Mouse (Mus musculus) thymus, adult 2 months (tissue): Measurements from ENCODE around the gene Stx6. TPM values are rescaled to one million over a fixed set of nuclear protein-coding genes. Genes with fewer than 3 reads are reported as not detected.

Source experiments
- DNase-seq: peaks from one replicate; pipeline ENCODE4 v3.0.0; 2021
- H3K27ac ChIP-seq: fragments of 200-500 bp; 2 replicates; pipeline ENCODE4 v1.5.1; 2012; ENCODE audit warnings: low read length, control low read depth; ENCODE audit not compliant: control insufficient read depth, insufficient read depth
- H3K27me3 ChIP-seq: fragments of 200-500 bp; 2 replicates; pipeline ENCODE4 v1.6.1; 2012; ENCODE audit warnings: mild to moderate bottlenecking, low read length, moderate library complexity, mixed read lengths; ENCODE audit not compliant: control insufficient read depth, insufficient read depth
- H3K36me3 ChIP-seq: fragments of 200-500 bp; 2 replicates; pipeline ENCODE4 v1.6.1; 2012; ENCODE audit warnings: mild to moderate bottlenecking, low read length, moderate library complexity; ENCODE audit not compliant: control insufficient read depth, insufficient read depth
- H3K4me1 ChIP-seq: fragments of 200-500 bp; replicated peaks from 2 replicates; pipeline ENCODE4 v1.6.1; 2012; ENCODE audit warnings: low read length; ENCODE audit not compliant: control insufficient read depth, insufficient read depth
- H3K4me3 ChIP-seq: fragments of 200-500 bp; 2 replicates; pipeline ENCODE4 v1.5.1; 2012; ENCODE audit warnings: mild to moderate bottlenecking, low read length, control low read depth, moderate library complexity; ENCODE audit not compliant: control insufficient read depth, insufficient read depth
- CTCF ChIP-seq: fragments of 200-500 bp; IDR thresholded peaks from 2 replicates; pipeline ENCODE4 v1.5.1; 2012; ENCODE audit warnings: mild to moderate bottlenecking, control low read depth, low read length, moderate library complexity, borderline replicate concordance; ENCODE audit not compliant: control insufficient read depth, poor library complexity, insufficient read depth; ENCODE audit errors: extremely low read depth
- POLR2A ChIP-seq: fragments of 200-500 bp; IDR thresholded peaks from 2 replicates; pipeline ENCODE4 v1.6.1; 2012; ENCODE audit warnings: mild to moderate bottlenecking, low read length, control low read depth, moderate library complexity; ENCODE audit not compliant: control insufficient read depth, poor library complexity, insufficient read depth; ENCODE audit errors: extremely low read depth
- WGBS: fragments of 180-500 bp; shearing (Covaris S2); methylation state at CpG from one replicate; pipeline ENCODE4 v1.1.7; 2018; 5-methylcytosine and 5-hydroxymethylcytosine counted together
- polyA plus RNA-seq: library from polyadenylated mRNA; depleted of rRNA; stranded (reverse); fragments of >200 nt; gene quantifications from 2 replicates; pipeline ENCODE4 v1.2.3, GENCODE M21; 2012

Gene Stx6
- polyA plus RNA-seq, 1 experiment, result 232 TPM

- Histone ChIP-seq H3K4me3 (no peak overlapping the region), H3K27ac (no peak overlapping the region), H3K27me3 (no peaks in the 10 kb centered on the region), H3K4me1 (peaks cover 17% of the 10 kb centered on the region), H3K36me3 (no peaks in the 10 kb centered on the region)
- DNase-seq, result no peak
- WGBS, result 94% methylated on average over 5 of the region's 5 CpGs
- TF ChIP-seq POLR2A (no peak), CTCF (no peak)
Measured at GRCm38 (mm10) chr1:155238126-155238525, 79.6 kb downstream of the Stx6 start.

- DNase-seq, result no peak
- WGBS, result 93% methylated on average over 4 of the region's 4 CpGs
- TF ChIP-seq POLR2A, result no peak
- no peak for TF ChIP-seq CTCF
- peaks cover 10% of the 10 kb centered on the region for H3K4me1 ChIP-seq
- H3K36me3 ChIP-seq, result no peaks in the 10 kb centered on the region
- H3K4me3 ChIP-seq, result no peak overlapping the region
- peaks cover 4% of the 10 kb centered on the region for H3K27me3 ChIP-seq
- no peak overlapping the region for H3K27ac ChIP-seq
Measured at GRCm38 (mm10) chr1:155239169-155239568, 80.7 kb downstream of the Stx6 start.

GRCm38 (mm10) chr1:155239962-155240717, 81.6 kb downstream of the Stx6 start:
- 91% methylated on average over 6 of the region's 6 CpGs for WGBS
- Histone ChIP-seq H3K27ac (no peak overlapping the region), H3K4me1 (peaks cover 11% of the 10 kb centered on the region), H3K27me3 (peaks cover 8% of the 10 kb centered on the region), H3K36me3 (no peaks in the 10 kb centered on the region), H3K4me3 (no peak overlapping the region)
- no peak for TF ChIP-seq CTCF
- TF ChIP-seq POLR2A, result no peak
- no peak for DNase-seq

- Histone ChIP-seq H3K27me3 (peaks cover 8% of the 10 kb centered on the region), H3K4me3 (no peak overlapping the region), H3K27ac (no peak overlapping the region), H3K36me3 (no peaks in the 10 kb centered on the region), H3K4me1 (peaks cover 11% of the 10 kb centered on the region)
- no peak for TF ChIP-seq POLR2A
- no peak for TF ChIP-seq CTCF
- WGBS, result 90% methylated on average over 12 of the region's 12 CpGs
- no peak for DNase-seq
Measured at GRCm38 (mm10) chr1:155241701-155242487, 83.4 kb downstream of the Stx6 start.

- 86% methylated on average over 1 of the region's 1 CpGs for WGBS
- H3K27ac ChIP-seq, result no peak overlapping the region
- no peak for DNase-seq
Measured at GRCm38 (mm10) chr1:155242488-155242745, 83.9 kb downstream of the Stx6 start.

GRCm38 (mm10) chr1:155243797-155244770, 85.6 kb downstream of the Stx6 start, which contains the start of gene BC034090:
TSS of gene BC034090 (minus strand) at chr1:155244444.
- Histone ChIP-seq H3K27ac (no peak within 1 kb of the TSS), H3K27me3 (peaks cover 8% of the 10 kb centered on the region), H3K36me3 (no peaks in the 10 kb centered on the region), H3K4me3 (peak within 1 kb of the TSS; percentile 33), H3K4me1 (peaks cover 11% of the 10 kb centered on the region)
- no peak for TF ChIP-seq POLR2A
- TF ChIP-seq CTCF, result no peak
- WGBS, result 6% methylated on average over 79 of the region's 85 CpGs
- peak; percentile 8 for DNase-seq

More at GRCm38 (mm10) chr1:155242488-155242745, 83.9 kb downstream of the Stx6 start:
- no peak overlapping the region for H3K4me3 ChIP-seq
- no peak for TF ChIP-seq CTCF
- no peak for TF ChIP-seq POLR2A
- peaks cover 8% of the 10 kb centered on the region for H3K27me3 ChIP-seq
- H3K4me1 ChIP-seq, result peaks cover 11% of the 10 kb centered on the region
- H3K36me3 ChIP-seq, result no peaks in the 10 kb centered on the region

- H3K4me1 ChIP-seq, result peaks cover 11% of the 10 kb centered on the region
- no peak overlapping the region for H3K27ac ChIP-seq
- H3K4me3 ChIP-seq, result peak overlapping the region; percentile 33
- H3K36me3 ChIP-seq, result no peaks in the 10 kb centered on the region
- TF ChIP-seq CTCF (no peak), POLR2A (no peak)
- WGBS, result 19% methylated on average over 29 of the region's 29 CpGs
- peaks cover 8% of the 10 kb centered on the region for H3K27me3 ChIP-seq
- no peak for DNase-seq
Measured at GRCm38 (mm10) chr1:155244771-155245211, 86.3 kb downstream of the Stx6 start.
